In genomic region chr2:118463480-118463879, GRCm38 (mm10) we compare ENCODE assay signal across 18 mouse cellular contexts.
"Had no signal": no experiment of that assay in that cellular context is flagged by ENCODE, and none has a peak within 500 bp of the region (broad histone marks: within the 10 kb centered on the region; RNA-seq: fewer than 3 reads in every experiment).

No protein-coding gene starts in this region.

- H3K4me1 ChIP-seq: midbrain, embryonic 12.5 days; neural tube, embryonic 13.5 days; neural tube, embryonic 15.5 days had no signal

- H3K27ac ChIP-seq: midbrain, embryonic 10.5 days; midbrain, embryonic 12.5 days; neural tube, embryonic 13.5 days; neural tube, embryonic 15.5 days had no signal

- ATAC-seq: midbrain, embryonic 16.5 days had no signal

- H3K27me3 ChIP-seq: midbrain, embryonic 12.5 days; neural tube, embryonic 13.5 days; neural tube, embryonic 15.5 days had no signal

- H3K9ac ChIP-seq: lung, embryonic 14.5 days; midbrain, embryonic 12.5 days; neural tube, embryonic 13.5 days; neural tube, embryonic 15.5 days had no signal

- H3K4me3 ChIP-seq: midbrain, embryonic 10.5 days; midbrain, embryonic 12.5 days; myocyte; neural tube, embryonic 13.5 days; neural tube, embryonic 15.5 days had no signal

- H3K9me3 ChIP-seq: midbrain, embryonic 10.5 days; midbrain, embryonic 12.5 days; neural tube, embryonic 13.5 days; neural tube, embryonic 15.5 days had no signal

- DNase-seq: lung, adult 18-20 months; lung, embryonic 14.5 days; lung, postnatal 10 days; lung, postnatal 4 days; midbrain, embryonic 14.5 days; retina, postnatal 1 day; right cerebral cortex, postnatal 14 days; right cerebral cortex, postnatal 4 days; spleen, adult 18-20 months; thymus, adult 18-20 months; thymus, postnatal 14 days; thymus, postnatal 4 days had no signal

- H3K4me2 ChIP-seq: lung, embryonic 14.5 days; midbrain, embryonic 12.5 days; neural tube, embryonic 13.5 days; neural tube, embryonic 15.5 days had no signal
